Mouse (Mus musculus) bone marrow macrophage, adult 2 months (primary cell): ENCODE measurements around the gene Mamld1.

Experiments
- CTCF ChIP-seq: IDR thresholded peaks from 2 replicates; pipeline ENCODE4 v1.5.1; 2012; ENCODE audit warnings: low read depth, mild to moderate bottlenecking, low read length, moderate library complexity
- POLR2A ChIP-seq: IDR thresholded peaks from 2 replicates; pipeline ENCODE4 v1.6.1; 2012; ENCODE audit warnings: mild to moderate bottlenecking, low read depth, low read length, borderline replicate concordance

DNA sequence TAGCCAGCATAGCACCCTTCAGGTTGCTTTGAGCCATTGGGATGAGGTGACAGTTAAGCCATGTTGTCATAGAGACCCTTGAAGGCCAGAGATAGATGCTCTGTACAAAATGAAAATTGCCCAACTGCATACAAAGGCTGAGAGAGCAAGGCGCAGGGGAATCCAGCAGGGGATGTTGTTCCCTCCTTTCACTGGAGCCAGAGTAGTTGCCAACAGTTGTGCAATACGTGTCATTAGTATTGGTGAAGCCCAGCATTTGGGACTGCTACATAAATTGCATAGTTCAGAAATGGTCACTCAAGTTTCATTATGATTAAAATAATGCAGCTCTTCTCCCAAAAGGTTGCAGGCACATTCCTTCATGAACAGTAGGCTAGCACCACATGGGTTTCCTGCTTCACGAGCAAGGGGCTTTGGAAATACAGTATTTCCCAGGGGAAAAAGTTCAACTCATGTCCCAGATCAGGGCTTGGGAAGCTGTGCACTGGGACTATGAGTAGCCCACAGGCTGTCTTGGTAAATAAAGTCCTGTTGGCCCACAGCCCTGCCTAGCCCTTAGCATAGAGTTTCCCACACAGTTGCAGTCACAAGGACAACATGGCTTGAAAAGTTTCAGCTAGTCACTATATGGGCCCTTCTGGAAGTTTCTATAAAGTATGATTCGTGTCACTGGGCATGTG, 58.1 kb downstream of the Mamld1 start:
- TF ChIP-seq CTCF (no peak), POLR2A (no peak)
